Mouse (Mus musculus) cortical plate, adult 2 months (tissue): ENCODE data around the gene Ubac1.

Experiments used
- CTCF ChIP-seq: fragments of 200-500 bp; IDR thresholded peaks from 2 replicates; pipeline ENCODE4 v1.5.1; 2011; ENCODE audit warnings: mild to moderate bottlenecking, control low read depth, low read length; ENCODE audit not compliant: insufficient read depth; ENCODE audit errors: extremely low read depth
- POLR2A ChIP-seq: fragments of 200-500 bp; IDR thresholded peaks from 2 replicates; pipeline ENCODE4 v1.6.1; 2011; ENCODE audit warnings: mild to moderate bottlenecking, low read length, control low read depth; ENCODE audit not compliant: insufficient read depth; ENCODE audit errors: extremely low read depth

GRCm38 (mm10) chr2:26044216-26044615 lies 22.7 kb upstream of the Ubac1 start:
- TF ChIP-seq CTCF (no peak), POLR2A (no peak)
